Mouse (Mus musculus) activated CD4-positive, CD25-positive, alpha-beta regulatory T cell, adult 4 months (primary cell): Measurements from ENCODE around the gene Fbxw11. TPM values are rescaled to one million over a fixed set of nuclear protein-coding genes. Genes with fewer than 3 reads are reported as not detected.
A peak's percentile ranks its signal among the peaks of the same experiment; 100 is the strongest.

Source experiments
- ATAC-seq: one replicate; pipeline ENCODE4 v1.8.0; 2017
- polyA plus RNA-seq, 2 experiments: library from polyadenylated mRNA; unstranded; fragments of 100-300 nt; shearing (Covaris generic); gene quantifications; one replicate each; pipeline ENCODE4 v1.2.1; 2017

Gene Fbxw11
- polyA plus RNA-seq, 2 experiments from 2014 or later = 21.3 TPM

DNA sequence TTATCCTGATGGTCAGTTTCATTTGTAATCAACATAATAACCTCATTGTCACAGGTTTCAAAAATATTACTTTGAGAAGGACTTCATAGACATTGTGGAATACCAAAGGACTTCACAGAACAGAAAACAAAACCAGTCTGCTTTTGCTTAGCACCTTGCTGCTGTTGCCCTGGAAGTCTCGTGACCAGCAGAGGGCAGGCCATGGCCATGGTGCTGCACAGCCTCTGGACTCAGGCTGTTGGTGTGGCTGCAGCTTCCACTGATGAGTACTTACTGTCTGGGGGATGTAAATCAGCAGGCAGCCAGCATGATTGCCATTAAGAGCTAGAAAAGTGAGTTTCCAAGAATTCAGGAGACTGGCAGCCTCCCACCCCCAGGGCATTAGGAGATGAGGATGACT, 16.8 kb upstream of the Fbxw11 start:
- no peak for ATAC-seq

DNA sequence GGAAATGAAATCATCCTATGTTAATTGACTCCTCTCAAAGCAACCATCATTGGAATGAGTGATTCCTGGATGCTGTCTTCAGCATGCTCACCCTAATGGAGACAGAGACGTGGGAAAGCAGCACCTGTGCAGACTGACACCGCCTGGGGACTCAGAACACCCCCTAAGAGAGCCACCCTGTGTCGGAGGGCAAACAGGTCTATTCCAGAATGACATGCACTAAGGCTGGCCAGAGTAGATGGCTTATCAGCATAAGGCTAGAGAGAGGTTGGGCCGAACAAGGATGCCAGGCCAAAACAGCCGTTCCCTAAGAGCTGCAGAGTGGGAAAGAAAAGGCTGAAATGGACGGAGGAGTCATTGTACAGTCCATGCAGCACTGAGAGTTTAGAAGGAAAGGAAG, 16.4 kb upstream of the Fbxw11 start:
- ATAC-seq = no peak

DNA sequence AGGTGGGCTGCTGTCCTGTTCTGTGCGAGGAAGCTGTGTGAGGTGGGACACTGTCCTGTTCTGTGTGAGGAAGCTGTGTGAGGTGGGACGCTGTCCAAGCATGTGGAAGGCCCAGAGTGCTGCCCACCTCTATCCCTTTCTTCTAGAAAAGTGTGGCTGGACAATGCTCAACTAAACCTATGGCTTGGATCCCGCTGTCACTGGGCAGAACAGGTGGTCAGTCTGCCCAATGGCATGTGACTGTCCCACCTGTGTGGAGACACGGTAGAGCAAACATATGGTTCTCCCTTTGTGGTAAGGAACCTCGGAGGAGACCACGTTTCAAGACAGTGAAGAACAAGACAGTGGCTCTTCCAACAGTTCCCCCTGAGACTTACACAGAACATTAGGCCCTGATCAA, 14.6 kb upstream of the Fbxw11 start:
- ATAC-seq = no peak

DNA sequence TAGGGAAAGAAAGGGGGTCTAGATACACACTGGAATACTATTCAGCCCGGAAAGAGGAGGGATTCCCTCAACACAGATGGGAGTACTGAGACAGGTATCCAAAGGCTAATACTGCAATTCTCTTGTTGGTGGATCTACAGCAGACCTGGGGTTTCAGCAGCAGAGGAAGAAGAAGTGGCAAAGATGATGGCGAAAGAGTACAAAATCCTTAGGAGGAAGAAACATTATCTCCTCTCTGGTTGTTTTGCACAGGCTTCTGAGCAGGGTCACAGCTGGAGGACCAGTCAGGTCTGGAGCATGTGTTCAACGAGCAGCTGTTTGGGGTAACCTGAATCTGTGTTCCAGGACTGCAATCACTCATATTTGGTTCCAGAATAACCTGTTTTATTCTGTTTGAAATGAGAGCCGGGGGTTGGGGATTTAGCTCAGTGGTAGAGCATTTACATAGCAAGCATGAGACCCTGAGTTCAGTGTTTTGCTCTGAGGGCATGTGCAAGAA, 12.8 kb upstream of the Fbxw11 start:
- ATAC-seq = no peak

DNA sequence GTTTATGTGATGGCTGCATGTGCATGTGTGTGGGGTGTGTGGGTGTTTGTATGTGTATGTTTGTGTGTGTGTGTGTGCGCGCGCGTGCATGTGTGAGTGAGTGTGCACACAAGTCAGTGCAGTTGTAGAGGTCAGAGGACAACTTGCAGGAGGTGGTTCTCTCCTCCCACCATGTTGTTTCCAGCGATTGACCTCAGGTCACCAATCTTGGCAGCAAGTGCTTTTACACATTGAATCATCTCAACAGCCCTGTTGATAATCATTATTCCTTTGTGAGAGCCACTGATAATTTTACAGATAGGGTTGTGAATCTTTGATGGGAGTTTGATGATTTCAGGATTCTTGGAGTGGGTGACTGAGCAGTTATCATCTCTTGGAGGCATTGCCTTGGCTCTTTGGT, 9.9 kb upstream of the Fbxw11 start:
- ATAC-seq = no peak

DNA sequence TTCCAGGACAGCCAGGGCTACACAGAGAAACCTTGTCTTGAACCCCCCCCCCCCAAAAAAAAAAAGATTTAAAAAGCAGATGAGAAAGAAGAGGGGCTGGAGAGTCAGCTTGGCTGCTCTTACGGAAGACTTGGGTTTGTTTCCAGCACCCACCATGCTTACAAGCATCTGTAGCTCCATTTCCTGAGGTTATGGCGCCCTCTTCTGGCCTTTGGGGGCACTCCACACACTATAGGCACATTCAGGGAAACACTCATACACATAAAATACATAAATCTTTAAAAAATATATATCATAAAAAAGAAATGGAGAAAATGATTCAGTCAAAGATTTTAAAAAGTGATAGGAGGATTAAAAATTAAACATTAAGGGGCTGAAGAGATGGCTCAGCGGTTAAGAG, 9.0 kb upstream of the Fbxw11 start:
- no peak for ATAC-seq

DNA sequence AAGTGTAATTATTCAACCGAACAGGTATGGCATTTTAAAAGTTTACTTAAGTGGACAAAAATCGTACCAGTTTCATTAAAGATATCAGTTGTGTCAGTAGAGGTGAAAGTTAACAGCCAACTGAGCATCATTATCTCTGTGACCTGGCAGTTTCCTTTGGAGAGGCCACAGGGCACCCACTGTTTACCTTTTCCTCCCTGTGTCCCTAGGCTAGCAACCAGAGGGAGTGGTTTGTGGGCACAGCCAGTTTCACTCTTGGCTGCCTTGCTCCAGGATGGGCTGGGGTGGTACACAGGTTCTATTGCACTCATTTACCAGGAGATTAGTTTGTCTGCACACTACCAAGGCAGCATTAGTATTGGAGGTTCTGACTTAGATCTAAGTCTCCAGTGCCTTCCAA, 8.4 kb upstream of the Fbxw11 start:
- ATAC-seq = no peak

DNA sequence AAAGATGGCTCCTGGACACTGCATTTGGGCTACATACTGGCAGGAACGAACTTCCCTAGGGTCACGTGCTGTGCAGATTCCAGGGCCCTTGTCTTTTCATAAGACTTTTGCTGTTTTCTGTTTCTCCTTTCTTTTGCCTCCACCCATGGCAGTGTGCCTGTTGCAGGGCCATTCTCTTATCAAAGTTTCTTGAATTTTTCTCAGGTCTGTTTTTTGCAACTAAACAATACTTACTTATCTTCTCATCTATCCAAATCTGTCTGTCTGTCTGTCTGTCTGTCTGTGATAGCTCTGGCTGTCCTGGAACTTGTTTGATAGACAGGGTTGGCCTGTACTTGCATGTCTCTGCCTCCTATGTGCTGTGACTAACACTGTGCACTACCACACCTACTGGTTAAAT, 7.7 kb upstream of the Fbxw11 start:
- no peak for ATAC-seq

DNA sequence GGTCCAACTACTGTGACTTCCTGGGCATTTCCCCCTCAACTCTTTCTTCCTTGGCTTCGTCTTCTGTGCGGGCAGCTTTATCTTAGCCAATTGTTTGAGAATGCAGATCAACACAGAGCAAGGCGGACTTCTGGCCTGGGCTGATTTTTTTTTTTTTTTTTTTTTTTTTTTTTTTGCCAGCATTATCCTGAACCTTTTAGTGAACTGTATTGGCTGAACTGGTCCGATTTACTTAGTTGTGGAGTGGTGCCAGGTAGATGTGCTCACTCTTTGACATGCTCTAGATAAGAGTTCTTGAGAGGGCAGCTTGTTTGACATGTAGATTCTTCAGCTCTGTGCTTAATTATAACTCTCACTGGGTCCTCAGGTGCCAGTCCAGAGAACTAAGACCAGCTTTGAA, 6.2 kb upstream of the Fbxw11 start:
- ATAC-seq = no peak

DNA sequence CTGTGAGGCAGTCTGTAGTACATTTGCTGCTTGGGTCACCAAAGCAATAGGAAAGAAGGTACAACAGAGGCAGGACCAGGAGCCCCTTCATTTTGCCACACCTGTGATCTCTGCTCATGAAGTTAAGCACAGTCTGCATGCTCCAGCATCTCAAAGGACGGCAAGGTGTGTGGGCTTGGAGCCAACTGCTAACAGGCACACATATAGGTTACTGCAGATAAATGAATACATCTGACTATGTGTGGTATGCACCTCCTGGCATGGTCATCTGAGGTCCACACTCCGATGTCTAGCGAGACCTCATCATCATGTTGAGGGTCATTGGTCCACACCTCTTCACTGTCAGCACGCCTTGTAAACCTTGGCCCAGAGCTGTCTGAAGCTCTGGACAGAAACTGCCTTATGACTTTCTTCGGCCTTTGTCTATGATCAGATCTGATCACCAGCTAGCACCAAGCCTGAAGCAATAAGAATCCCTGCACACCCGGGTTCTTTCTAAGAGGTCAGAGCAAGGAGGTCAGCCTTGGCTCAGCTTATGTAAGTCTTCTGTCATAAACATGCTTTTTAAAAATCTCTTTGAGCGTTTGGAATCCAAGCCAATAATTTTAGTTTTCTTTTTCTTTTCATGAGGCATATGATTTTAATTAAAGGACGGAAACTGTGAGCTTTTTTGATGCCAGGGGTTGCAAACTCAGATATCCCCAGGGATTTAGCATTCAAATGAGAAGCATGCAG, 3.8 kb upstream of the Fbxw11 start:
- ATAC-seq = no peak

DNA sequence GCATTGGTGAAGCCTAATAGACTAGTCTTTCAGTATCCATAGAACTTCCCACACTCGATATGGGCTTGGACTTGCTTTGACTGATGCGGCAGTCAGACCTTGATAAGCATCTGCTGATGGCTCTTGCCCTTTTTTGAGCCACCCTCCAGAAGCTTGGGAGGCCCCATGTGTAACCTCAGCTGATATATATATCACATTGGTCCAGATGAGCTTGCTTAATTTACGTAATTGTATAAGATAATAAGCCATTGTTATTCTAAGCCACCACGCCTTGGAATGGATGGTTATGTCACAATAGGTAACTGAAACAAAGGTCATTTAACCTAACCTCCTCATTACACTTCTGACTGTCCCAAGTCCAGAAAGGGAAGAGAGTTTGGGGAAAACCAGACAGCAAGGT, 1.9 kb upstream of the Fbxw11 start:
- no peak for ATAC-seq

DNA sequence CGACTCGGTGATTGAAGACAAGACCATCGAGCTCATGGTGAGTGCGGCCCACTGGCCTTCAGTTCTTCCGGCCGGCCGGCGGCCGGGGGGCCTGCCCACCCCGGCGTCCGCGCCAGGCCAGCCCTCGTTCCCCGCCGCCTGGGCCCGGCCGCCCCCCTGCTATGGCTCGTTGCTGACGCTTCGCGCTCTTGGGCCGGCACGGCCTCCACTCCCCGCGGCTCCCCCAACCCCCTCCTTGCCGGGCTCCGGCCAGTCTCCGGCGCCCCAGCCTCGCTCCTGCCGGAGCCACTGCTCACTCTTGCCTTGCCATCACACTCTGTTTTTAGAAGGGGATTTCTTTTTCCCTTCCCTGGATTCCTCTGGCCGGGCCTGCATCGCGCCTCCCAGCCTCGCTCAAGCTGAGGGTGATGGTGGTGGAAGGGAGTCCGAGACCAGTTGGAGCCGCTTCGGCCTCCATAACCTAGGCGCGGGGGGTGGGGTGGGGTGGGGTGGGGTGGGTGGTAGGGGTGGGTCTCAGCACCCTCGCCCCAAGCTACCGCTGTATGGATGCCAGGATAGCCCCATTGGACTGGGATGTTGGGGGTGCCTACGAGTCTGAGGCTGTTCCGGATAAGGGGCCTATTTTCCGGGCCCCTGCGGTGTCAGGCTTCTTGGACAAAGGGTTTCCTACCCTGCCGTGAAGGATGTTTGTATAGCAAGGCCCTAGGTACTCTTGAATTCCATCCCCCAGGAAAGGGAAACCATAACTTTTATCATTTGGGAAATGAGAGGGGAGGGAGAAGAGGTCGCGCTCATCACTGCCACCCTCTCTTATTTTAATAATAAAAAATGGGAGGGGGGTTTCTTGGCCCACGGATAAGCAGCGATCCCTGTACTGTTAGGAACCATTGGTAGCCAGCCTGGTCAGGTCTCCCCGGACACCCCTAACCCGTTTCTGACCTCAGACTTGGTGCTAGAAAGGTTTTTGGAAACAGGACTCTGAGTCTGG, 669 bp downstream of the Fbxw11 start:
- no peak for ATAC-seq

DNA sequence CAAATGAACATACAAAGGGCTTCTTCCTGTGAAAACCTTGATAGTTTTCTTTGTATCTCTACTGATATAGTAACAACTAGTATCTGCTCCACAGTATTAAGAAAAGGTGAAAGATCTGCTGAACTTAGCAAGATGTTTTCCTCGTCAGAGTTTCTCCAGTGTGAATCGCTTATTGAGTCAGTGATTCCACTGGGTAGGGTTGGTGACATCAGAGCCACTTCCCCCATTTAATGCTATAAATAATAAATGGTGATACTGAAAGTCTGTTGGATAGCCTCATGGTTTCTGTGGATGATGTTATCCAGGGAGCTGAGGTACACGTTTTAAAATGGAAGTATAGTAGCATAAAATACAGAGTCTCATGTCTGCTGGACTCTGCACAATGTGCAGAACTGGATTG, 1.5 kb downstream of the Fbxw11 start:
- peak; percentile 38 for ATAC-seq

DNA sequence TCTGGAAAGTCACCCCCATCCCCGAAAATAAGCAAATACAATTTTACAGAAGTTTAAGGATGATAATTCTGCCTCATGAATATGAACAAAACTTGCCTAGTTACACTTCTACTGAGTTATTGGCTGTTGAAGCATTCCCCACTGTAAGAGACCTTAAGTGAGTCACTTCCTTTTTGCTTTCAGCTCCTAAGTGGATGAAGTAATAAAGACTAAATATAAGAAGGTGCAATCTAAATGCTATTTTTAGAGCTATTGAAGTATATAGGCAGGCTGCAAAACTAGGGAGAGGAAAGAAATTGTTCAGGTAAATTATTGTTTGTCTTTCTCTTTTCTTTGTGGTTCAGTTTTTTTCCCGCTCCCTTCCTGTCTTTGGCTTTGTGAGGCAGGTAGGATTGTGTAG, 4.7 kb downstream of the Fbxw11 start:
- no peak for ATAC-seq

DNA sequence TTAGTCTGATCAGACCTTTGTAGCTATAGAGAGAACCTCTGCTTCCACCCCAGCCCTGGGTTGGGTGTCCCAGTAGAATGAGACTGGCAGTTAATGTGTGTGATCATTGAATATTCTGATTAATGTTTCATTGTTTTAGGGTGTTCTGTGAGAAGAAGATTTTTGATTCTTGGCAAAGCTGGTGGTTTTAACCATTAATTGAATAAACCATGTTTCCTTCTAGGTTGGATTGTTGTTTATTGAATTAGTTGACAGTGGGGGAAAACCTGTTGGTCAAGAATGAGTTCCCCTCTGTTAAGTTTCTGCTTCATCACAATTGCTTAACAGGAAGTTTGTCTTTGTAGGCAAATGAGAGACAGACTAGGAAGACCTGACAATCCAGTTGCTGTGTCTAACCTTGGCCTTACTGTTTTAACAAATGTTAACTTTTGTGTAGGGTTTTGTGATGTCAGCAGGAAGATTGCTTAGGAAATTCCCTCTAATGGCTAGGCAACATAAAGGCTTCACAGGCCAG, 7.8 kb downstream of the Fbxw11 start:
- no peak for ATAC-seq

DNA sequence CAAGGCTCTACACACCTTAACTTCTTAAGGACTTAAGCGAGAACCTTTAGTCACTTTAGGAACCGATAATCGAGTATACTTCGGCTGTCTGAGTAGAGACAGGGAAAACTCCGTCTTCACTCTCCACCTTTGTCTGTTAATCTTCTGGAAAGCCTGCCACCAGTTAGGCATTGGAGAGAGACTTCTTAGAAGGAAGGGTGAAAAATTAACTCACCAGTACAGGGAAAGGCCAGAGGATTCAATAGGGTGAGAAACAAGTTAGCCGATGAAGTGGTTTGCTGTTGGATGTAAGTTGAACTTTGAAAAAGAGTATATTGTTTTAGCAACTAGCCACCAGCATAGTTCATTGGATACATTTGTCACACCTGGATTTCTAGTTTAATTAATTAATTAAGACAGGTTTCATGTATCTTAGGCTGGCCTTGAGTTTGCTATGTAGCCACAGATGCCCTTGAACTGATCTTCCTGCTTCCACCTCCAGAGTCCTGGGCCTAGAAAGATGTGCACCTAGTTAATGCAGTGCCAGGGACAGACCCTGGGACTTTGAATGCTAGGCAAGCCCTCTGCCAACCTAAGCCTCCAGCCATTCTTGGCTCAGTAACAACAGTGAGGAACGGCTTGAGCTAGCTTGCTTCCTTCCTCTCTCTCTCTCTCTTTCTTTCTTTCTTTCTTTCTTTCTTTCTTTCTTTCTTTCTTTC, 8.5 kb downstream of the Fbxw11 start:
- ATAC-seq = no peak

DNA sequence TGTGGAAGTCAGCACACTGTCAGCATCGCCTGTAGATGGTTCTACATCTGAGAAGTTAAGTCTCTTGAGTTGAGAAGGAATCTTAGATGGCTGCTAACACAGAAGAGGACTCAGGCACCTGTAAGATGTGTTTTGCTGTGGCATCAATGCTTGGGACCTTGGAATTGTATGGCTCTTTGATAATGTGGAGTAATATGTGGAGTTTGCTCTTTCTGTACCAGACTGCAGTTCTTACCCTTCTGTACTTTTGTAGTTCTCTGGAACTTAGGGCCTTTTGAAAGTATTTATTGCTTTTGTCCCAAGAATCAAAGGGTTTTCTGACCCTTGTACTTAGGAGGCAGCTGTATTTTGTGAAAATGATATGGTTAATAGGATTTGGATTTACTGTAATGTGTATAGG, 9.2 kb downstream of the Fbxw11 start:
- ATAC-seq = no peak

DNA sequence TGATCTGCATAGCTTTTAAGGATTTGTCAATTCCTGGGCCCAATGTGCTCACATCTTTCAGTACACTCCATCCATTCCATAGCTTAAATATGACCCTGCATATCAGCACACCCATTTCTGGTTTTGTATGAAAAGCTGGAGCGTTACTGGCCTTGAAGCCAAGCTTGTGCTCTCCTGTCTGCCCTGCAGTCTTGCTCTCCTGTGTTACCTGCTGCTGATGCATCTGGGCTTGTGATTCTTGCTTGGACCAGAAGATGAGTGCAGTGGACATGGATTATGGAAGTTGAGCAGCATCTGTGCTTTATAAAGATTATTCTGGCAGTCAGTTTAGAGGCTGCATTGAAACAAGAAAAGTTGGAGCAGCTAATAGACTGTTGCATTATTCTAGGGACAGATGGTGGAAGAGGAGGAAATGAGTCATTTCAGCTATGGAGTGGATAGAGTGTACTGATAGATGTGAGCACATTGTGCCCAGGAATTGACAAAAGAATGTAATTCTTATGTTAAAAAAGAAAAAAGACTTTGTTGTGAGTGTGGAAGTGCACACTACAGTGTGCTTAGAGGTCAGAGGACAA, 19.6 kb downstream of the Fbxw11 start:
- ATAC-seq = no peak

DNA sequence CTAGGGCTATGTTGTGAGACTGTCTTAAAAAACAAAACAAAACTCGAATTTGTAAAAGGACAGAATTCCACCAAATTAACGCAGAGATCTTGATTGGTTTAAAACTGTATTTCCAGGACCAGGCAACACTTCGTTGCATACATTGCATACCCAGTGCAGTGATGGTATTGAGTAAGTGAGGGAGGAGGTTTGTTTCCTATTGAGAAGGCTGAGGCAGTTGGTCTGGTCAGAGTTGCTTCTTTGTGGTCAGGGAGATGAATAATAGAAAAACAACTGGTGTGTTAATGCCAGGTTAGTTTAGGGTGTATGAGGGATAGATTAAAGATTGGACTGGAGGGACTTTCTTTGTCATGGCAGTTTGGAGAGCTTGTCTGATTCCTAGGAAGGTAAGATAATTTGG, 23.1 kb downstream of the Fbxw11 start:
- ATAC-seq = no peak

DNA sequence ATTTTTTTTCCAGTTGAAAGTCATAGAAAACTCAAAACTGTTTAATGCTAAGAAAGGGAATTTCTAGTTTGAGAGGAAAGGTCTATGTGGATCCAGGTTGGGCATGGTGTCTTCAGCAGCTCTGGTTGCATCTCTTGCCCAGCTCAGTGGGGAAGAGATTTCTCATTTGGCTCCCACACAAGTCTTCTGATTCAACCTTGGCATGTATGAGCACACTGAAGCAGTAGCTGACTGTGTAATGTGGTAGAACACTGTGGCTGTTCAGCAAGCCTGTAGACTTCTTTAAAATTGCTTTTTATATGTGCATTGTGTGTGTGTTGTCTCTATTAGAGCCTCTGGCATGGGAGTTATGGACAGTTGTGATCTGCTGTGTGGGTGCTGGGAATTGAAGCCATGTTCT, 24.5 kb downstream of the Fbxw11 start:
- no peak for ATAC-seq

DNA sequence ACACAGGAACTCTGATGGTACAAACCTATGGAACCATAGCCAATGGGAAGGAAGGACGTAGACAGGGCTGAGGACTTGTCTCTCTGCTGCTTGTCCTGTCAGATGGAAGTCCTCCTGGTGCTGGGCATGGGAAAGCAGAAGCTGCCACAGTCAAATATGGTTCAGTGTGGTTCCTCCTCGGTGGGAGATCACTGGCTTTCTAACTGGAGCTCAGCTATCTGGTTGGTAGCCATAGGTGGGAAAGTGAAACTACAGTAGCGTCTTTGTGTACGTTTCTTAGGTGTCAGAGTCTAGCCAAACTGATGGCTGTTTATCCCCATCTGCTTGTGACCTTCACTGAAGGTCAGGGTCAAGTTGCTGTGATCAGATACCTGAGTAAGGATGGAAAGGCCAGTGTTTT, 29.0 kb downstream of the Fbxw11 start:
- peak; percentile 49 for ATAC-seq

DNA sequence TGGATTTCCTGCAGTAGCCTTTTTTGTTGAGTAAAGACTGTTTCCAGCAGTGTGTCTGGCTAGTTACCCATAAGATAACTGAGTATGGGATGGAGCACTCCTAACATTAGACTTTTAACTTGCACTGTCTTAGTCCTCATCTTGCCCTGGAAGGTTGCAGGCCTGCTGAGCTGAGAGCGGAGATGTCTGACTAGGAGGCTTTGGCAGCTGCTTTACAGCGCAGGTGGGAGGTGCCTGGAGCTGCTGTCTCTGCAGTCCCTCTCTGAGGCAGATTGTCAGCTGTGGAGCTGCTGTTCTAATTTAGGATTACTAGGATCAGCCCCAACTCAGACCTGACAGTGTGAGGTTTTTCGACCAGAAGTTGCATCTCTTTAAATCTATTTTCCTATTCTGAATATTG, 34.3 kb downstream of the Fbxw11 start:
- no peak for ATAC-seq

DNA sequence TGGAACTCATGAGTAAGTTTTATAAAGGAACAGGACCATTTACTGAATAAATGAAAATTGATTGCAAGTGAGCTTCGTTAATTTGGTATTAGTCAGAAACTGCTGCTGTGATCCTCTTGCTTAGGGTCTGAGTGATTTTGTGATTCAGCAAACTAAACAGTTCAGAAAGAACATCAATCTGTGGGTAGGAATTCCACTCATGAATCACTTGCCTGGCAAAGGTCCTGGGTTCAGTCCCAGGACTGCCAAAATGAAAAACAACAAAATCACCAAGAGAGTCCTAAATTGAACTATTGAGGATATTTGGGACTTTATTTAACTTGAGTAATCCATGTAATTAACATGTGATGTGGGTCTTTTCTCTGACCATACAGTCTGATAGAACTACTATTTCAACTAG, 35.3 kb downstream of the Fbxw11 start:
- no peak for ATAC-seq
